Mouse (Mus musculus) liver, embryonic 15.5 days (tissue): Measurements from ENCODE around the gene Ss18l2. TPM values are rescaled to one million over a fixed set of nuclear protein-coding genes. Genes with fewer than 3 reads are reported as not detected.

Experiments
- ATAC-seq: fragments of 200-750 bp; cut with Nextera tagmentation; 2 replicates; pipeline ENCODE4 v1.8.0; 2017; ENCODE audit warnings: moderate number of reproducible peaks, mild to moderate bottlenecking, moderate library complexity; ENCODE audit not compliant: insufficient read depth
- H3K27ac ChIP-seq: fragments of 300-500 bp; sonication (generic); replicated peaks from 2 replicates; pipeline ENCODE4 v1.5.1; 2015; ENCODE audit warnings: mild to moderate bottlenecking, inconsistent platforms
- H3K27me3 ChIP-seq: fragments of 300-500 bp; sonication (generic); 2 replicates; pipeline ENCODE4 v1.6.1; 2015; ENCODE audit warnings: mild to moderate bottlenecking, inconsistent platforms
- H3K36me3 ChIP-seq: fragments of 300-500 bp; sonication (generic); replicated peaks from 2 replicates; pipeline ENCODE4 v1.6.1; 2015; ENCODE audit warnings: moderate library complexity, mild to moderate bottlenecking, inconsistent platforms
- H3K4me1 ChIP-seq: fragments of 300-500 bp; sonication (generic); replicated peaks from 2 replicates; pipeline ENCODE4 v1.6.1; 2015; ENCODE audit warnings: inconsistent platforms
- H3K4me2 ChIP-seq: fragments of 300-500 bp; sonication (generic); 2 replicates; pipeline ENCODE4 v1.6.1; 2015; ENCODE audit warnings: moderate library complexity, mild to moderate bottlenecking, inconsistent platforms
- H3K4me3 ChIP-seq: fragments of 300-500 bp; sonication (generic); replicated peaks from 2 replicates; pipeline ENCODE4 v1.5.1; 2015; ENCODE audit warnings: mild to moderate bottlenecking, inconsistent platforms
- H3K9ac ChIP-seq: fragments of 300-500 bp; sonication (generic); 2 replicates; pipeline ENCODE4 v1.6.1; 2015; ENCODE audit warnings: moderate library complexity, mild to moderate bottlenecking, inconsistent platforms
- H3K9me3 ChIP-seq: fragments of 300-500 bp; sonication (generic); replicated peaks from 2 replicates; pipeline ENCODE4 v1.6.1; 2016; ENCODE audit warnings: inconsistent platforms
- WGBS: fragments of 180-500 bp; shearing (Covaris S2); methylation state at CpG from one replicate; pipeline ENCODE4 v1.1.7; 2015; ENCODE audit warnings: mixed read lengths; ENCODE audit not compliant: insufficient replicate concordance; 5-methylcytosine and 5-hydroxymethylcytosine counted together
- polyA plus RNA-seq: library from polyadenylated mRNA; unstranded; fragments of >200 nt; fragmentation: Nextera tagmentation; extraction: Ambion mirVana; gene quantifications from 2 replicates; pipeline ENCODE4 v1.2.1, GENCODE M21; 2015

Gene Ss18l2
- polyA plus RNA-seq, 1 experiment from 2014 or later: 55.3 TPM

DNA sequence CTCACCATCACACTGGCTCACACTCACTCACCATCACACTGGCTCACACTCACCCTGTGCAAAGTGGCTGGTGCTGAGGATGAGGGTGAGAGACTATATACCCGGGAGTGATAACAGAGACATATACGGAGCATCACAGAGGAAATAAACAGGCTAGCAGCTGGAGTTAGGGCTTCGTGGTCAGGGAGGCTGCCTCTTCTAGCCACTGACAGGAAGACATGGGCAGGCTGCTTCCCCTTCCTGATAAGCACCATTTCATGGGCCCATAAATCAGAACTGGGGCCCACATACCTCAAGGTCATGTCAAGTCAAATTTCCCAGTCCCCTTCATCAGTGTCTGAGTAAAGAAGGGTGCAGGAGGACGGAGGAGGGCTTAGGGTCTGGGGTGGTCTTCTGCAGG is 33.1 kb upstream of the Ss18l2 start:
- H3K9ac ChIP-seq: no peak overlapping the region
- H3K9me3 ChIP-seq: no peaks in the 10 kb centered on the region
- no peak overlapping the region for H3K27ac ChIP-seq
- peaks cover 6% of the 10 kb centered on the region for H3K4me1 ChIP-seq
- no peaks in the 10 kb centered on the region for H3K36me3 ChIP-seq
- no peak for ATAC-seq
- WGBS: 10% methylated on average over 4 of the region's 4 CpGs
- H3K4me2 ChIP-seq: no peak overlapping the region
- no peaks in the 10 kb centered on the region for H3K27me3 ChIP-seq
- H3K4me3 ChIP-seq: no peak overlapping the region

DNA sequence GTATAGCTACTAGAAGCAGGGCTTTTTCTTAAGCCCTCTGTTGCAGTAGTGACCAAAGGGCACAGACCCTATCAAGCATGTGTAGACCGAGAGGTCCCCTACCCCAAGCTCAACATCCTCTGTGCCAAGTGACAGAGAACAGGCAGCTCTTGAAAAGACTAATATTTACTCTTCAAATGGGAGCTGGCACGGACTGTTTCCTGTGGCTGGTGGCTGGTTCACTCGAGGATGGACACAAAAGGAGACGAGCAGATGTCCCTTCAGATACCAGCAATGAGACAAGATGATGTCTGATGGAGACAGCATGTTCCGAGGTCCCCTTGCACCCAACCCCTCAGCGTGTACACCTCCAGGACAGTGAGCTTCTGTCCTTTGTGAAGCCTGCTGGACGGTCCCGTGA is 32.7 kb upstream of the Ss18l2 start:
- Histone ChIP-seq H3K9me3 (no peaks in the 10 kb centered on the region), H3K4me3 (no peak overlapping the region), H3K9ac (no peak overlapping the region), H3K4me1 (peaks cover 2% of the 10 kb centered on the region), H3K4me2 (no peak overlapping the region), H3K27me3 (no peaks in the 10 kb centered on the region), H3K27ac (no peak overlapping the region), H3K36me3 (no peaks in the 10 kb centered on the region)
- ATAC-seq: no peak
- 16% methylated on average over 8 of the region's 8 CpGs for WGBS

DNA sequence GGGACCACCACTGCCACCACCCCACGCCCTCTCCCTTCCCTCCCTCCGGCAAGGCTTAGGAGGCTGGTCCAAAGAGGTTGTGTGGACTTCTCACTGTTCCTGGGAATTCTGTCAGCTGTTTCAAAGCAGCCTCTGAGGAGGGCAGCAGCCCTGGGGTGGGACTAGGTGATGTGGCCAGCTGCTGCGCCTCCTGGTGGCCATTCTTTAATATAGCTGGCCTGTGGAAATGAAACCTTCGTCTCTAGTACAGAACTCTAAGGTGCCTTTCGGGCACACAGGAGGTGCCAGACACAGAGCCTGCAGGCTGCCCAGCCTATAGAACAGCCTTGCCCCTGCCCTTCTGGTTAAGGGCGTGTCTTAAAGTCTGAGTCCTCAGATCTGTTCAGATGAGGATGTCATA is 30.6 kb upstream of the Ss18l2 start:
- H3K4me1 ChIP-seq: no peaks in the 10 kb centered on the region; the same call in 1 of the 2 replicates
- peaks cover 5% of the 10 kb centered on the region; the same call in 1 of the 2 replicates for H3K36me3 ChIP-seq
- no peak for ATAC-seq
- H3K9me3 ChIP-seq: no peaks in the 10 kb centered on the region
- H3K4me2 ChIP-seq: no peak overlapping the region
- H3K4me3 ChIP-seq: no peak overlapping the region
- no peak overlapping the region for H3K9ac ChIP-seq
- 22% methylated on average over 6 of the region's 6 CpGs for WGBS
- H3K27me3 ChIP-seq: no peaks in the 10 kb centered on the region
- H3K27ac ChIP-seq: no peak overlapping the region

DNA sequence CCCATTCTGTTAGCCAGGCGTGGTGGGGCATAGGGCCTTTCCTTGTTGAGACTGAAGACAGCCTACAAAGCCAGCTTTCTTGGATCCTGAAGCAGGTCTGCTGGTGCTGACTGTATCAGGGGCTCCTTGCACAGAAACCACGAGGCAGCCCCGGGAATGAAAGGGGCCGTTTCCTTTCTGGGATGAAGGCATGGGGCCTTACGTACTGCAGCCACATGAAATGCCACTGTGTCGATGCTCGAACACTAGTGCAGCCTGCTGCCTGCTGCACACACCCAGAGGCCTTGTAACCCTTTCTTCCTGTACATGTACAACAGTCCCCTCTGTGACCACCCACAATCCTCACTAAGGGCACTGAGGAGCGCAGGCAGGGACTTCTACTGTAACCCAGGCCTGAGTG is 28.9 kb upstream of the Ss18l2 start:
- Histone ChIP-seq H3K9ac (no peak overlapping the region), H3K9me3 (no peaks in the 10 kb centered on the region), H3K36me3 (peaks cover 11% of the 10 kb centered on the region; the same call in 1 of the 2 replicates), H3K4me3 (no peak overlapping the region), H3K27me3 (no peaks in the 10 kb centered on the region), H3K27ac (no peak overlapping the region), H3K4me2 (no peak overlapping the region), H3K4me1 (no peaks in the 10 kb centered on the region; the same call in 1 of the 2 replicates)
- WGBS: 53% methylated on average over 8 of the region's 8 CpGs
- ATAC-seq: no peak

DNA sequence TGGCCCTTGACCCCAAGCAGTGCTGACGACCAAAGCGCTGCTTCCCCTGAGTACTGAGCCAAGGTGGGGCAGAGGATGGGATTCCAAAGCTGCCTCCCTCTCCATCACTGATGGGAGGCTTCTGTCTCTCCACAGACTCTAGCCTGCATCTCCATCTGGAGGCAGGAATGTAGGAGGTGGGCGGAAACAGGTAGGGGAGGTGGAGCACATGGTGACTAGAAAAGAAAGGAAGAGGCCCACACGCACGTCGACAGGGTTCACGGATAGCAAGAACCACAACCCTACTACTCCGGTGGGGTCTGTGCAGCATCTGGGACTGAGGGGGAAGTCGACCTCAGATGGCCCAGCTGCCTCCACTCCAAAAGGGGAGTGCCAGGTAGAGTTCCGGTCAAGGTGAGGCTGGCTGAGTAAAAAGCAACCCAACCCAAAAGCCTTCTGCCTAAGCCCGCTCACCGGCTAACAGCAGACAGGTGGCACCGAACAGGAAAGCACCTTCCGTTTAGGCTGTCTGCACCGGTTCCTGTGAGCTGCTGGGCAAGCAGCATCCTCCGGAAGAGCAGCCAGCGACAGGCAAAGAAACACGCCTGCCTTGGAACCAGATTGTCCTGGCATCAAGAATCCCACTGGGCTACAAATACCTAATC is 28.0 kb upstream of the Ss18l2 start:
- 54% methylated on average over 18 of the region's 18 CpGs for WGBS

DNA sequence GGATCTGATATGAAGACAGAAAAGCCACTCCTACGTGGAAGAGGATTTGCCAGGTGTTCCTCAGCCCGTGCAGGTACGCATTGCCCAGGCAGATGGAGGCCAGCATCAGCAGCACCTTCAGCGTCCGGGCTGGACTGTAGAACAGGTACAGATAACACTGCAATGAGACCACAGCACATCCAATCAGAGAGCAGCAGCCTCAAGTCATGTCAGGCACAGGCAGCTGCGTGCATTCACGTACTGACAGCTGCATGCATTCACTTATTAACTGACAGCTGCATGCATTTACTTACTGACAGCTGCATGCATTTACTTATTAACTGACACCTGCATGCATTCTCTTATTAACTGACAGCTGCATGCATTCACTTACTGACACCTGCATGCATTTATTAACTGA is 25.4 kb upstream of the Ss18l2 start:
- Histone ChIP-seq H3K4me1 (no peaks in the 10 kb centered on the region; the same call in 1 of the 2 replicates), H3K9ac (no peak overlapping the region), H3K27me3 (no peaks in the 10 kb centered on the region), H3K36me3 (peaks cover 22% of the 10 kb centered on the region), H3K9me3 (no peaks in the 10 kb centered on the region), H3K27ac (no peak overlapping the region), H3K4me2 (no peak overlapping the region), H3K4me3 (no peak overlapping the region)
- WGBS: 66% methylated on average over 7 of the region's 7 CpGs
- no peak for ATAC-seq

More for the DNA sequence above, 28.0 kb upstream of the Ss18l2 start:
- Histone ChIP-seq H3K9ac (no peak overlapping the region), H3K4me2 (no peak overlapping the region), H3K9me3 (no peaks in the 10 kb centered on the region), H3K4me1 (no peaks in the 10 kb centered on the region; the same call in 1 of the 2 replicates), H3K36me3 (peaks cover 12% of the 10 kb centered on the region), H3K4me3 (no peak overlapping the region), H3K27me3 (no peaks in the 10 kb centered on the region), H3K27ac (no peak overlapping the region)
- ATAC-seq: no peak

DNA sequence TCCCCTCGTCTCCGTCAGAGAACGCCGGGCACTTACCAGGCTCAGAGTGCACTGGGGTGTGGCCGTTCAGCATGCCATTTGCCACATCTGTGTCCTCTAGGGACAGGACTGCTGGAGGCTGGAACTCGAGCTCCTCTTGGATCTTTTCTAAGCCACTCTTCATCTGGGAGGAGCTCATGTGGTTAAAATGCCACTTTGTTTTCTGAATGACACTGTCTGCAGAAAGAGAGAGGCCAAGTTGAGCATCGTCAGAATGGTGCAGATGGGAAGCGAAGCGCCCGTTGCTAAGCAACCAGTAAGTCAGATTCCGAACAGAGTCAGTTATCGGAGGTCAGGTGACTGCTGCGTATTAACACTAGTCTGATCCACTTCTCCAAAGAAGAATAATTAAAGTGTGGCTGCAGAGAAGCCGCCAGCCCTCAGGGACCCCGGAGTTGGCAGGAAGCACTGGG is 19.9 kb upstream of the Ss18l2 start:
- WGBS: 80% methylated on average over 15 of the region's 15 CpGs
- no peak overlapping the region for H3K27ac ChIP-seq
- ATAC-seq: no peak

DNA sequence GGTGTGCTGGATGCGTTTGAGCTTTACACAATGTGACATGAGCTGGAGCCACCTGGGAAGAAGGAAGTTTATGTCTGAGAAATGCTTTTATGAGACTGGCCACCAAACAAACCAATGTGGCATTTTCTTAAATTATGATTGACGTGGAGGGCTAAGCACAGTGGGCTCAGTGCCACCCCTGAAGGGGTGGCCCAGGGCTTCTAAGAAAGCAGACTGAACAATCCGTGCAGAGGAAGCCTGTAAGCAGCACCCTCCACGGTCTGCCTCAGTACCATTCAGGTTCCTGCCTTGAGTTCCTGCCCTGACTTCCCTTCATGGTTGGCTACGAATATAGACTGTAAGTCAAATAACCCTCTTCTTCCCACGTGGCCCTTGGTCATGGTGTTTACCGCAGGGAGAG is 19.4 kb upstream of the Ss18l2 start:
- Histone ChIP-seq H3K4me3 (no peak overlapping the region), H3K36me3 (peaks cover 11% of the 10 kb centered on the region; the same call in 1 of the 2 replicates), H3K4me1 (no peaks in the 10 kb centered on the region), H3K27me3 (no peaks in the 10 kb centered on the region), H3K27ac (no peak overlapping the region), H3K9ac (no peak overlapping the region), H3K4me2 (no peak overlapping the region), H3K9me3 (no peaks in the 10 kb centered on the region)
- ATAC-seq: no peak
- WGBS: 74% methylated on average over 7 of the region's 7 CpGs

More for the DNA sequence above, 19.9 kb upstream of the Ss18l2 start:
- peaks cover 14% of the 10 kb centered on the region for H3K36me3 ChIP-seq
- H3K4me2 ChIP-seq: no peak overlapping the region
- H3K4me1 ChIP-seq: no peaks in the 10 kb centered on the region
- no peaks in the 10 kb centered on the region for H3K9me3 ChIP-seq
- no peaks in the 10 kb centered on the region for H3K27me3 ChIP-seq
- H3K9ac ChIP-seq: no peak overlapping the region
- no peak overlapping the region for H3K4me3 ChIP-seq

DNA sequence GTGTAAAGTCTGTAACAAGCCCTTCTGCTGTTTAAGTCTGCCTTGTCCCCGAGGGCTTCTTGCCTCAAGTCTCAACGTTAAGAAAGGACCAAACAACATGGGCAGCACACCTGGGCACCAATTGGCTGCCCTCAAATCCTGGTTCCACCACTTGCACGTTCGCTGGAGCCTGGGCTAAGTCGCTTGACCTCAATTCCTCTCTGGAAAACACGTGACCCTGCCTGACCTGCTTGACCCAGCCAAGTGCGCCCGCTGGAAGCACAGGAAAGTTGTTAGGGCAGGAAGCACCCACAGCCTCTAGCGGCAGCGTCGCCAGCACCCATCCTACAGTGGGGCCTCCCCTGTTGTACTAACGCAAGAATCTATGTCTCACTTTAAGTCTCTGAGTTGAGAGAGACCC is 15.4 kb upstream of the Ss18l2 start:
- H3K27me3 ChIP-seq: no peaks in the 10 kb centered on the region
- no peak for ATAC-seq
- H3K4me2 ChIP-seq: no peak overlapping the region
- H3K9me3 ChIP-seq: peaks cover 8% of the 10 kb centered on the region
- no peak overlapping the region for H3K4me3 ChIP-seq
- H3K36me3 ChIP-seq: no peaks in the 10 kb centered on the region
- H3K9ac ChIP-seq: no peak overlapping the region
- WGBS: 69% methylated on average over 12 of the region's 12 CpGs
- no peak overlapping the region for H3K27ac ChIP-seq
- no peaks in the 10 kb centered on the region for H3K4me1 ChIP-seq

DNA sequence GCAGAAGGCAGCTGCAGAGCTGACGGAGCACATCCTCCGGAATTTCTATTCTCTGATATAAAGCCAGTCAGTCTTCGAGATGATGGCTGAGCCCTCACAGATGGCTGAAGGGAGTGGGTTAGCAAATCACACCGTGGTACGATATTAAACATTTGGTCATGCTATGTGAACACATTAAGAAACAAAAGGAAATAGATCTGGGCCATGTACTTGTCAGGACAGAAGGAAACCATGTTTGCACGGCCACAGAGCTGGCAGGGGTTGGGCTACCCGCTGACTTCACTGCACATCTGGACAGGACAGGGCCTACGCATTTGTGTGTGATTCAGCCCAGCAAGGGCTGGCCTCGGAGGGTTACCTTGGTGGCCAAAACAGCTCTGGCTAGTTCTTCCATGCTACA is 13.5 kb upstream of the Ss18l2 start:
- Histone ChIP-seq H3K9ac (no peak overlapping the region), H3K9me3 (peaks cover 8% of the 10 kb centered on the region), H3K4me2 (no peak overlapping the region), H3K4me1 (no peaks in the 10 kb centered on the region), H3K36me3 (no peaks in the 10 kb centered on the region), H3K27ac (no peak overlapping the region), H3K27me3 (no peaks in the 10 kb centered on the region), H3K4me3 (no peak overlapping the region)
- 0 out of 2 replicates have a peak, but pooled peaks have one; percentile 2 for ATAC-seq
- WGBS: 81% methylated on average over 9 of the region's 9 CpGs

DNA sequence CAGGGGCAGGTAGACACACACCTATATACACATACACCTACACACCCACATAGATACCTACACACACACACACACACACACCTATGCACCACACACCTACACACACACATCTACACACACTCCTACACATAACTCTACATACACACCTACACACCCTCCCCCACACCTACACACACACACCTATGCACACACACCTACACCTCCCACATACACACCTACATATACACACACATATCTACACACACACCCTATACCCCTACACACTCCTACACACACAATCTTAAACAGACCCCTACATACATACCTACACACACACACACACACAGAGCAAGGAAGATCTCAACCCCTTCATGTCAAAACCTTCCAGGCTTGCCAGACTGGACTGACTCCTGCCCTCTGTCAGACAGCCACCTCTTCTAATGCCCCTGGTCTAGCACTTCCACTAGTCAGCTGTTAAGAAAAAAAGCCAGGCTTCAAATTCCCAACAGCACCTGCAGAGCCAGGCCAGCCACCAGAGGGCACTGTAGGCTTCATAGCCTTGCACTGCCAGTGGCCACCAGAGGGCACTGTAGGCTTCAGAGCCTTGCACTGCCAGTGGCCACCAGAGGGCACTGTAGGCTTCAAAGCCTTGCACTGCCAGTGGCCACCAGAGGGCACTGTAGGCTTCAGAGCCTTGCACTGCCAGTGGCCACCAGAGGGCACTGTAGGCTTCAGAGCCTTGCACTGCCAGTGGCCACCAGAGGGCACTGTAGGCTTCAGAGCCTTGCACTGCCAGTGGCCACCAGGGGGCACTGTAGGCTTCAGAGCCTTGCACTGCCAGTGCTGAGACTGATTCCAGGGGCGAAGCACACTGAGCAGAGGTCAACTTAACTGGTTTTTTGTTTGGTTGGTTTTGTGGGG is 12.7 kb upstream of the Ss18l2 start:
- H3K36me3 ChIP-seq: no peaks in the 10 kb centered on the region
- H3K9ac ChIP-seq: no peak overlapping the region
- WGBS: 92% methylated on average over 1 of the region's 1 CpGs
- no peak overlapping the region for H3K4me2 ChIP-seq
- H3K27me3 ChIP-seq: no peaks in the 10 kb centered on the region
- no peaks in the 10 kb centered on the region for H3K4me1 ChIP-seq
- H3K4me3 ChIP-seq: no peak overlapping the region
- no peak overlapping the region for H3K27ac ChIP-seq
- ATAC-seq: peak; percentile 50; the same call in 1 of the 2 replicates
- peaks cover 8% of the 10 kb centered on the region for H3K9me3 ChIP-seq
